Mouse (Mus musculus) megakaryocyte, embryonic 14.5 days (primary cell): ENCODE results near the gene 2610028H24Rik. TPM values are rescaled to one million over a fixed set of nuclear protein-coding genes. Genes with fewer than 3 reads are reported as not detected.

Source experiments
- H3K27me3 ChIP-seq: replicated peaks from 2 replicates; pipeline ENCODE3; 2012; ENCODE audit warnings: inconsistent platforms
- H3K36me3 ChIP-seq: replicated peaks from 2 replicates; pipeline ENCODE3; 2012; ENCODE audit warnings: low read length, inconsistent platforms, mixed read lengths
- H3K4me1 ChIP-seq: 2 replicates; pipeline ENCODE4 v1.6.1; 2012; ENCODE audit warnings: inconsistent platforms
- H3K4me3 ChIP-seq: replicated peaks from 2 replicates; pipeline ENCODE3; 2012; ENCODE audit warnings: moderate library complexity, mild to moderate bottlenecking, inconsistent platforms
- H3K9me3 ChIP-seq: 2 replicates; pipeline ENCODE4 v1.6.1; 2012; ENCODE audit warnings: inconsistent platforms
- FLI1 ChIP-seq: IDR thresholded peaks from 2 replicates; pipeline ENCODE4 v1.6.1; 2012; ENCODE audit warnings: low read length, inconsistent platforms, mixed read lengths
- GATA1 ChIP-seq: IDR thresholded peaks from 3 replicates; pipeline ENCODE4 v1.6.1; 2012; ENCODE audit warnings: mixed read lengths, low read length, inconsistent platforms, borderline replicate concordance
- polyA plus RNA-seq: library from polyadenylated mRNA; stranded (reverse); fragments of >175 nt; gene quantifications from 2 replicates; pipeline ENCODE4 v1.2.3, GENCODE M21; 2012; ENCODE audit warnings: low replicate concordance; ENCODE audit not compliant: insufficient read depth

Gene 2610028H24Rik
- polyA plus RNA-seq = not detected in 2 replicates

DNA sequence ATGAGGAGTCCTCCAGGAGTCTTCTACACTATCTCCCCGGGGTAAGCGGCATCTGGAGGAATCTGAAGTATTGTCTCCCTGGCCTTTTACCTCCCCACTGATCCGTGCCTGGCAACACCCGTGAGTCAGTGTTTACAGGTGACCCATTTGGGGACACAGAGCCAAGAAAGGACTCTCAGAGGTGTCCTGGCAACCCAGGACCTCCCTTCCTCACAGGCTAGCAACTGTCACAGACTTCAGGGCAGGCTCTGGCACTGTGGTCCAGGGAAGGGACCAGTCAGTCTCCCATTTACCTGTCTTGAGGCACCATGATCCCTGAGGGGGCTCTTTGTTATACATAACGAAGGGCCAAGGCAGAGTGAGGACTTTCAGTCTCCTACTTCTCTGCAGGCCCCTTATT is at the start of gene 2610028H24Rik:
2610028H24Rik (plus strand) TSS at position 231 of the 400 bp plus-strand sequence.
- no peak within 1 kb of the TSS for H3K4me3 ChIP-seq
- no peaks in the 10 kb centered on the region for H3K36me3 ChIP-seq
- peaks cover 6% of the 10 kb centered on the region for H3K27me3 ChIP-seq
- H3K4me1 ChIP-seq = peaks cover 46% of the 10 kb centered on the region
- no peaks in the 10 kb centered on the region for H3K9me3 ChIP-seq
- no peak for TF ChIP-seq FLI1
- TF ChIP-seq GATA1 = no peak

DNA sequence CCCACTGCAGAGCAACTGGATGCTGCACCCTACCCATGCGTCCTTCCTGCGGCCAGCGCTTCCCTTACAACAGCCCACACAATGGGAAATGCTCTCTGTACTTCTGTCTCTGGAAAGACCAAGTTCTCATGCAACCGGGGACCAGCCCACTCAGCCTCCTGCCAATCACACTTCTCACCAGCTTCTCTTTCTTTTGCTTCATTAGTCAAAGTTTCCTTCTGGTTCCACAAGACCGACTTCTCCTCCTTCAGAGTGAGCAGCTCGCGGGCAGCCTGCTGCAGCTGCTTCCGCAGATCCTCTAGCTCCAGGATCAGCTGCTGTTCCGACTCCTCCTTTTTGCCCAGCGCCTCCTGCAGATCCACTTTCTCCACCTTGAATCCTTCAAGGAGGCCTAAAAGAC is 40.4 kb upstream of the 2610028H24Rik start:
- Histone ChIP-seq H3K27me3 (no peaks in the 10 kb centered on the region), H3K4me3 (no peak overlapping the region), H3K36me3 (peaks cover 97% of the 10 kb centered on the region), H3K9me3 (no peaks in the 10 kb centered on the region), H3K4me1 (no peaks in the 10 kb centered on the region)
- TF ChIP-seq GATA1 = no peak
- TF ChIP-seq FLI1 = no peak

DNA sequence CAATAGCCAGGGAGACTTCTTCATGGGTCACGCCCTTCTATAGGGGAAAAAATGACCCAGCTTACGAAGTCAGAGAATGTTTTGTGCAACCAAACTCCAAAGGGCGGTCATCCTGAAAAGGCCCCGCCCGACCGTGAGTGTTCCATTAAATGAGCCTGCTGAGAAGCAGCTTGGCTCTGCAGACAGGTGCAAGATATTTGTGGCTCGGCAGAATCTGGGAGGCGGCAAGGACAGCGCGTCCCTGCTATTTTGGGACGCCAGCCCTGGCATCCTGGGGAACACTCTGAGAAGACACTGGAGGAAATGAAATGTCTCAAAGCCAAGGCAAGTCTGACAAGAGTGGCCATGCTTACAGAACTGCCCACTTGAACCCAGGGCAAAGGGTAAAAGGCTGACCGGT is 32.1 kb upstream of the 2610028H24Rik start:
- H3K4me3 ChIP-seq = no peak overlapping the region
- no peaks in the 10 kb centered on the region for H3K27me3 ChIP-seq
- peaks cover 99% of the 10 kb centered on the region for H3K36me3 ChIP-seq
- H3K9me3 ChIP-seq = no peaks in the 10 kb centered on the region
- no peak for TF ChIP-seq GATA1
- TF ChIP-seq FLI1 = no peak
- peaks cover 5% of the 10 kb centered on the region; the same call in 1 of the 2 replicates for H3K4me1 ChIP-seq

DNA sequence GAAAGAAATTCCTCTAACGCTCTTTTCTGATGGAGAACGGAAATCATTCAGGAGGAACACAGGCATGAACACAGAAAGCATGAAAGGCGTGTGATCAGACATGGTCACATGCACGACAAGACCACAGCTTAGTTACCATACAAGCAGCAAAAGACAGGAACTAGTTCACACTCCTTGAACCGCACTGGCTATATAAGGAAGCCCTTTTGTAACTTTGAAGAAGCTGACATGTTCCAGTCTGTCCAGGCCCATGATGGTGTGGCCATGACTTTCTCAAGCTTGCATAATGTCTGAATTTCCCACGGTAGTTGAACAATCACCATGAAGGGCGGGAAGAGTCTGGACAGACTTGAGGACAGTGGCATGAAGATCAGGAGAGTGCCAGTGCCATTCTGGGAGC is 23.2 kb upstream of the 2610028H24Rik start:
- TF ChIP-seq FLI1 (no peak), GATA1 (no peak)
- no peaks in the 10 kb centered on the region for H3K27me3 ChIP-seq
- H3K4me1 ChIP-seq = no peaks in the 10 kb centered on the region
- no peaks in the 10 kb centered on the region for H3K9me3 ChIP-seq
- H3K4me3 ChIP-seq = no peak overlapping the region
- peaks cover 97% of the 10 kb centered on the region for H3K36me3 ChIP-seq

DNA sequence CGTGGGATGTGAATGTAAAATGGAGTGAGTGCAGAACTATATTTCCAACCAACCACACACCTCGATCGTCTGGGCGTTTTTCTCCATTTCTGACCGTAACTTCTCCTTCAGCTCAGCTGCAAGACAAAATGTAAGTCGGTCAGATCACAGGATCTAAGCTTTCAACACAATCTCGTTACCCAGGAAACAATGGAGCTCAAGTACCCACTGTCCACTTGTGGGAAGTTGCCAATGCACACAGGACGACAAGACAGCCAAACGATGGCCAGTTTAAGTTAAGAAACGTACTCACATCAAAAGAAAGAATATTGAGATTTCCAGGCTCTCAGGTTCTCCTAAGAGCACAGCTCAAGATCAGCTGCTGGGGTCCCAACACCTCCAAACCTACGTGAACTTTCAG is 15.0 kb upstream of the 2610028H24Rik start:
- no peaks in the 10 kb centered on the region for H3K4me1 ChIP-seq

DNA sequence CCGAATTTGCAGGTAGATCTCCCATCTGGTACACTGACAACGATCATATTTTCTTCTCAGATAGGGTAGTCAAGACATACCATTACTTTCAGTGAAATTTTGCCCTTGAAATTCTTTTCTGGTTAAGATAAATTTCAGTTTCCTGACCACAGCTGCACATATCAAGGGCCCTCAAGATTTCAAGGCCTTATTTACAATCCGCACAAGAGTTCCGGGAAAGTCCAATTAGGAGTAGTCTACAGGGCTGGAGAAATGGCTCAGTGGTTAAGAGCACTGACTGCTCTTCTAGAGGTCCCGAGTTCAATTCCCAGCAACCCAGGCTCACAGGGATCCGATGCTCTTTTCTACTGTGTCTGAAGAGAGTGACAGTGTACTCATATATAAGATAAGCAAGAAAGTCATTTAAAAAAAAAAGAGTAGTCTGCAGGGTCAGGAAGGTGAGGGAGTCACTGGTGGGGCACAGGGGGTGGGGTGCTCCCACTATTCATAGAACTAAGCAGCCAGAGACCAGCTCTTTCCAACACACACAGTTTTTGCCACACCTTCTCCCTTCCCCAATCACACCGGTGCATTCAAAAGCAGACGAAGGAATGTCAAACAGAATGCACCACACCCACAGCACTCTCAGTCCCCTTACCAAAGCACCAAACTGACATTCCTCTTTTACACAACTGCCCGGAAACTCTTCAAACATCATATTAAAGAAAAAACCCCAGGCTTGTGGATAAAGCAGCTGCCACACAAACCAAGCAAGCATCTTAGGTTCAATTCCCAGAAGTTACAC is 9.6 kb upstream of the 2610028H24Rik start:
- Histone ChIP-seq H3K4me3 (no peak overlapping the region), H3K27me3 (no peaks in the 10 kb centered on the region), H3K36me3 (peaks cover 68% of the 10 kb centered on the region), H3K9me3 (no peaks in the 10 kb centered on the region), H3K4me1 (peaks cover 35% of the 10 kb centered on the region)
- no peak for TF ChIP-seq GATA1
- TF ChIP-seq FLI1 = no peak

More for the DNA sequence above, 15.0 kb upstream of the 2610028H24Rik start:
- no peak for TF ChIP-seq FLI1
- no peak for TF ChIP-seq GATA1
- Histone ChIP-seq H3K4me3 (no peak overlapping the region), H3K36me3 (peaks cover 98% of the 10 kb centered on the region), H3K27me3 (no peaks in the 10 kb centered on the region), H3K9me3 (no peaks in the 10 kb centered on the region)

DNA sequence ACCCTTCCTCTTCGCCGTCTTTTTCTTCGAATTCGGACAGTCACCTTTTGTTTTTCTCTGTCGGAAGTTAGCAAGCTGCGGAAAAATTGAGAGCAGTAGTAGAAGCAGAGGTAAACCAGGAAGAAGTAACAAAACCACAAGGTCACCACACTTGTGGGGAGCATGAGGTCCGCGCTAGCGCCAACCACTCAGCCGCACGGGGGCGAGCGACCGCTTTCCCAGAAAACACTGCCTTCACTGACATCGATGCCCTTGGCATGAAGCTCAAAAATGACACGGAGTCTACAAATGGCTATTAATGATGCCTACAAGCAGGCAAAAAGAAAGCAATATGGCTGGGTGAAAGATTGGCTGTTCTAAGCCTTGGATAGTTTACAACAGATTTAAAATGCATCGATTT is 8.6 kb upstream of the 2610028H24Rik start, which contains the start of gene AC141477.1:
AC141477.1 (minus strand) TSS at position 164 of the 400 bp plus-strand sequence.
- Histone ChIP-seq H3K9me3 (no peaks in the 10 kb centered on the region), H3K36me3 (peaks cover 58% of the 10 kb centered on the region), H3K4me3 (peak within 1 kb of the TSS; percentile 87), H3K27me3 (no peaks in the 10 kb centered on the region), H3K4me1 (peaks cover 42% of the 10 kb centered on the region)
- TF ChIP-seq GATA1 (no peak), FLI1 (no peak)

DNA sequence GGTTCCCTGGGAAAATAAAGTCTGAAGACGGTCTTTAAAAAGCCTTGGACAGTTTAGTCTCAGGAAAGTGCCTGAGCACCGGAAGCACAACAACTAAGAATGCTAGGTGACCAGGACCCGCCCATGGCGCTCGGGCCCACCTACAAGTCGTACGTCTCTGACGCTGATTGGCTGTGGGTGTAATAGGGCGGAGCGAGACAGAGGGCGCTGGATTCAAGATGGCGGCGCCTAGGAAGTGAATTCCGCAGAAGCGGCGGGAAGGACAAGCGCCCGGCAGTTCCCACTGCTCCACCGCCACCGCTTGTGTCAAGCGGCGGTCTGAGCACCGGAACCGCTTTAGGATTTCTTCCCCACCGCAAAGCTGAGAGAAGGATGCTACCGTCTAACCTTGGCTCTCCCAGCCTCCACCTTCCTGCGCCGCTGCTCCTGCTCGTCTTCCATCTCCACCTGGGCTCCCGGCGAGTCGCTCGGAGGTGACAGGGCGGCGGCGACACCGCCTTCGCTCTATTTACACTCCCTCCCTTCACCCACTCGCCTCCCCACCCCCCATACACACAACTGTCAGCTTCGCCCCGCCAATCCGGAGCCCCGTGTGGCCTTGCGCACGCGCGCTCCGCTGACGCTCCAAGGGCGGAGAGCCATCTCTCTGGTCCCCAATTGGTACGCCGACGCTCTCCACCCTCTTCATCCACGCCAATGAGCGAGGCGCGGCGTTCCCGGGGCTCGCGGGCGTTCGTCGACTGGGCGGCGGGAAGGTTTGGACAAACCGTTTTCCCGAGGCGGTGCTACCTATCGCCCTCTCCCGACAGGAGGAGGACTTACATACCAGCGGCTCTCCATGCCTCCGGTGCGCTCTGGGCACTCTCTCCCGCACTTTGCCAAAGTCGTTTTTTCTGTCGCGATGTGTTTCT is 6.4 kb upstream of the 2610028H24Rik start, which contains the start of gene Pcnt:
Pcnt (minus strand) TSS at position 609 of the 911 bp plus-strand sequence.
- TF ChIP-seq FLI1 = no peak; the same call in 1 of the 2 replicates
- peaks cover 36% of the 10 kb centered on the region for H3K36me3 ChIP-seq
- peaks cover 63% of the 10 kb centered on the region for H3K4me1 ChIP-seq
- H3K9me3 ChIP-seq = no peaks in the 10 kb centered on the region
- H3K27me3 ChIP-seq = no peaks in the 10 kb centered on the region
- H3K4me3 ChIP-seq = peak within 1 kb of the TSS; percentile 100

DNA sequence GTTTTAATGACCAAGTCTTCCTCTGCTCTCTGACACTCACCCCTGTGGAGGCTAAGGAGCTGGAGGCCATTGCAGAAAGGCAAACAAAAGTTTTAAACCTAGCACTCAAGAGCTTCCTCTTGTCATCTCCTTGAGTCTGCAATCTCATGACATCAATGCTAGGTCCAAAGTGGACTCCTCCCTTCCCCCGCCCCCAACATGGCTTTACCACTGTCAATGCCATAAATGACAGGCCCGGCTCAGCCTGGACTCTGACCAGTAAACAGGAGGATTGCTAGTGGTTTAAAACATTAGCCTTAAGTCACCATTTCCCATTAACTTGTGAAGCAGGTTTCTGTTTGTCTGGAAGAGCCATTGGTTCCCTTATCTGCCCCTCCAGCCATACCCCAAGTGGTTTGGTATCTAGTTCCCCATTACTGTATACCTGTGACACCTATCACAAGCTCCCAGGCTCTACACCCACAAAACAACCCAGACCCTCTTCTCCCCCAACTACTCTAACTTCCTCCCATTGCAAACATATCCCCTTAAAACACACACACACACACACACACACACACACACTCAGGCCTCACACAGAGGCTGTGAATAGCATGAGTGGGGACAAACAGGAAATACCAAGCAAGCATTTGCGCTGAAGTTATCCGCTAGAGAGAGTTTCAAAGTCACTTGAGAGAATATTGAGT is 2.7 kb upstream of the 2610028H24Rik start:
- Histone ChIP-seq H3K36me3 (peaks cover under 1% of the 10 kb centered on the region), H3K9me3 (no peaks in the 10 kb centered on the region), H3K4me3 (peak overlapping the region; percentile 47), H3K27me3 (peaks cover 4% of the 10 kb centered on the region), H3K4me1 (peaks cover 62% of the 10 kb centered on the region)
- TF ChIP-seq FLI1 (no peak), GATA1 (no peak)
